Mouse (Mus musculus): ENCODE data around the gene 2310046K23Rik. TPM values are rescaled to one million over a fixed set of nuclear protein-coding genes. Genes with fewer than 3 reads are reported as not detected.

The 2310046K23Rik gene
- not detected in 2 replicates for polyA plus RNA-seq (2014; fragmentation: Nextera tagmentation; extraction: Ambion mirVana)

GRCm38 (mm10) chr3:92534411-92534810, at the start of gene 2310046K23Rik:
Gene 2310046K23Rik, minus strand, starts transcription at chr3:92534511.
- Histone ChIP-seq H3K36me3 (ENCODE audit: control insufficient read depth, insufficient read depth, low read length) (no peaks in the 10 kb centered on the region), H3K27me3 (ENCODE audit: control insufficient read depth, insufficient read depth, low read length) (no peaks in the 10 kb centered on the region), H3K4me1 (replicated peaks; ENCODE audit: control insufficient read depth, insufficient read depth, low read length) (no peaks in the 10 kb centered on the region), H3K27ac (ENCODE audit: low read depth, low read length) (no peak within 1 kb of the TSS), H3K9ac (ENCODE audit: low read length) (no peak within 1 kb of the TSS), H3K9me3 (ENCODE audit: control insufficient read depth, low read length) (no peaks in the 10 kb centered on the region), H3K4me3 (ENCODE audit: low read depth, low read length) (no peak within 1 kb of the TSS), H3K4me2 (ENCODE audit: low read depth, low read length, severe bottlenecking) (no peak within 1 kb of the TSS)
- DNase-seq (ENCODE audit: low spot score) (no peak), ATAC-seq (replicated peaks; ENCODE audit: low FRiP score) (no peak)
- WGBS: 93% methylated on average over 3 of the region's 3 CpGs

- Histone ChIP-seq H3K4me3 (ENCODE audit: low read depth, low read length) (no peak overlapping the region), H3K27ac (ENCODE audit: low read depth, low read length) (no peak overlapping the region), H3K9ac (ENCODE audit: low read length) (no peak overlapping the region), H3K36me3 (ENCODE audit: control insufficient read depth, insufficient read depth, low read length) (no peaks in the 10 kb centered on the region), H3K9me3 (ENCODE audit: control insufficient read depth, low read length) (no peaks in the 10 kb centered on the region), H3K27me3 (ENCODE audit: control insufficient read depth, insufficient read depth, low read length) (no peaks in the 10 kb centered on the region), H3K4me1 (replicated peaks; ENCODE audit: control insufficient read depth, insufficient read depth, low read length) (no peaks in the 10 kb centered on the region), H3K4me2 (ENCODE audit: low read depth, low read length, severe bottlenecking) (no peak overlapping the region)
- WGBS: 65% methylated on average over 3 of the region's 3 CpGs
- DNase-seq (ENCODE audit: low spot score) (no peak), ATAC-seq (replicated peaks; ENCODE audit: low FRiP score) (no peak)
Measured at GRCm38 (mm10) chr3:92583164-92583826, 49.0 kb upstream of the 2310046K23Rik start.

- no peak overlapping the region for H3K27ac ChIP-seq (ENCODE audit: low read depth, low read length)
- H3K36me3 ChIP-seq (ENCODE audit: control insufficient read depth, insufficient read depth, low read length): no peaks in the 10 kb centered on the region
Measured at GRCm38 (mm10) chr3:92579508-92579907, 45.2 kb upstream of the 2310046K23Rik start.

GRCm38 (mm10) chr3:92578652-92579413, 44.5 kb upstream of the 2310046K23Rik start:
- WGBS: 72% methylated on average over 4 of the region's 4 CpGs

More at GRCm38 (mm10) chr3:92579508-92579907, 45.2 kb upstream of the 2310046K23Rik start:
- ATAC-seq (replicated peaks; ENCODE audit: low FRiP score) (no peak), DNase-seq (ENCODE audit: low spot score) (no peak)
- Histone ChIP-seq H3K27me3 (ENCODE audit: control insufficient read depth, insufficient read depth, low read length) (no peaks in the 10 kb centered on the region), H3K9me3 (ENCODE audit: control insufficient read depth, low read length) (no peaks in the 10 kb centered on the region), H3K4me1 (replicated peaks; ENCODE audit: control insufficient read depth, insufficient read depth, low read length) (no peaks in the 10 kb centered on the region), H3K9ac (ENCODE audit: low read length) (no peak overlapping the region), H3K4me3 (ENCODE audit: low read depth, low read length) (no peak overlapping the region), H3K4me2 (ENCODE audit: low read depth, low read length, severe bottlenecking) (no peak overlapping the region)
- WGBS: 71% methylated on average over 1 of the region's 1 CpGs

GRCm38 (mm10) chr3:92573449-92574041, 39.2 kb upstream of the 2310046K23Rik start, which contains the start of gene Ivl:
Gene Ivl, minus strand, starts transcription at chr3:92573735.
- H3K4me3 ChIP-seq (ENCODE audit: low read depth, low read length): no peak within 1 kb of the TSS
- H3K9me3 ChIP-seq (ENCODE audit: control insufficient read depth, low read length): no peaks in the 10 kb centered on the region
- ATAC-seq (replicated peaks; ENCODE audit: low FRiP score) (no peak), DNase-seq (ENCODE audit: low spot score) (no peak)
- no peaks in the 10 kb centered on the region for H3K4me1 ChIP-seq (replicated peaks; ENCODE audit: control insufficient read depth, insufficient read depth, low read length)
- H3K9ac ChIP-seq (ENCODE audit: low read length): no peak within 1 kb of the TSS
- no peaks in the 10 kb centered on the region for H3K36me3 ChIP-seq (ENCODE audit: control insufficient read depth, insufficient read depth, low read length)
- H3K27ac ChIP-seq (ENCODE audit: low read depth, low read length): no peak within 1 kb of the TSS
- H3K4me2 ChIP-seq (ENCODE audit: low read depth, low read length, severe bottlenecking): no peak within 1 kb of the TSS
- H3K27me3 ChIP-seq (ENCODE audit: control insufficient read depth, insufficient read depth, low read length): no peaks in the 10 kb centered on the region
- WGBS: 83% methylated on average over 1 of the region's 1 CpGs

More at GRCm38 (mm10) chr3:92578652-92579413, 44.5 kb upstream of the 2310046K23Rik start:
- ATAC-seq (replicated peaks; ENCODE audit: low FRiP score) (no peak), DNase-seq (ENCODE audit: low spot score) (no peak)
- Histone ChIP-seq H3K36me3 (ENCODE audit: control insufficient read depth, insufficient read depth, low read length) (no peaks in the 10 kb centered on the region), H3K4me3 (ENCODE audit: low read depth, low read length) (no peak overlapping the region), H3K27ac (ENCODE audit: low read depth, low read length) (no peak overlapping the region), H3K27me3 (ENCODE audit: control insufficient read depth, insufficient read depth, low read length) (no peaks in the 10 kb centered on the region), H3K4me2 (ENCODE audit: low read depth, low read length, severe bottlenecking) (no peak overlapping the region), H3K4me1 (replicated peaks; ENCODE audit: control insufficient read depth, insufficient read depth, low read length) (no peaks in the 10 kb centered on the region), H3K9me3 (ENCODE audit: control insufficient read depth, low read length) (no peaks in the 10 kb centered on the region), H3K9ac (ENCODE audit: low read length) (no peak overlapping the region)

- no peaks in the 10 kb centered on the region for H3K4me1 ChIP-seq (replicated peaks; ENCODE audit: control insufficient read depth, insufficient read depth, low read length)
- no peaks in the 10 kb centered on the region for H3K27me3 ChIP-seq (ENCODE audit: control insufficient read depth, insufficient read depth, low read length)
- ATAC-seq (replicated peaks; ENCODE audit: low FRiP score): no peak
- no peak overlapping the region for H3K9ac ChIP-seq (ENCODE audit: low read length)
- WGBS: 72% methylated on average over 2 of the region's 2 CpGs
- no peak for DNase-seq (ENCODE audit: low spot score)
- no peaks in the 10 kb centered on the region for H3K9me3 ChIP-seq (ENCODE audit: control insufficient read depth, low read length)
- no peak overlapping the region for H3K4me2 ChIP-seq (ENCODE audit: low read depth, low read length, severe bottlenecking)
- H3K4me3 ChIP-seq (ENCODE audit: low read depth, low read length): no peak overlapping the region
- H3K36me3 ChIP-seq (ENCODE audit: control insufficient read depth, insufficient read depth, low read length): no peaks in the 10 kb centered on the region
- H3K27ac ChIP-seq (ENCODE audit: low read depth, low read length): no peak overlapping the region
Measured at GRCm38 (mm10) chr3:92572514-92573155, 38.3 kb upstream of the 2310046K23Rik start.

GRCm38 (mm10) chr3:92568752-92569151, 34.4 kb upstream of the 2310046K23Rik start:
- Histone ChIP-seq H3K4me3 (ENCODE audit: low read depth, low read length) (no peak overlapping the region), H3K27ac (ENCODE audit: low read depth, low read length) (no peak overlapping the region), H3K9ac (ENCODE audit: low read length) (no peak overlapping the region), H3K9me3 (ENCODE audit: control insufficient read depth, low read length) (no peaks in the 10 kb centered on the region), H3K36me3 (ENCODE audit: control insufficient read depth, insufficient read depth, low read length) (no peaks in the 10 kb centered on the region), H3K4me2 (ENCODE audit: low read depth, low read length, severe bottlenecking) (no peak overlapping the region), H3K4me1 (replicated peaks; ENCODE audit: control insufficient read depth, insufficient read depth, low read length) (no peaks in the 10 kb centered on the region), H3K27me3 (ENCODE audit: control insufficient read depth, insufficient read depth, low read length) (no peaks in the 10 kb centered on the region)
- WGBS: 92% methylated on average over 2 of the region's 2 CpGs
- ATAC-seq (replicated peaks; ENCODE audit: low FRiP score): no peak
- no peak for DNase-seq (ENCODE audit: low spot score)

- Histone ChIP-seq H3K9ac (ENCODE audit: low read length) (no peak overlapping the region), H3K9me3 (ENCODE audit: control insufficient read depth, low read length) (no peaks in the 10 kb centered on the region), H3K27me3 (ENCODE audit: control insufficient read depth, insufficient read depth, low read length) (no peaks in the 10 kb centered on the region), H3K4me1 (replicated peaks; ENCODE audit: control insufficient read depth, insufficient read depth, low read length) (no peaks in the 10 kb centered on the region), H3K4me3 (ENCODE audit: low read depth, low read length) (no peak overlapping the region), H3K4me2 (ENCODE audit: low read depth, low read length, severe bottlenecking) (no peak overlapping the region), H3K27ac (ENCODE audit: low read depth, low read length) (no peak overlapping the region), H3K36me3 (ENCODE audit: control insufficient read depth, insufficient read depth, low read length) (no peaks in the 10 kb centered on the region)
- ATAC-seq (replicated peaks; ENCODE audit: low FRiP score) (no peak), DNase-seq (ENCODE audit: low spot score) (no peak)
Measured at GRCm38 (mm10) chr3:92565418-92565817, 31.1 kb upstream of the 2310046K23Rik start.

All from forebrain, embryonic 11.5 days (tissue).